Mouse (Mus musculus): Measurements from ENCODE around the gene Degs2.

DNA sequence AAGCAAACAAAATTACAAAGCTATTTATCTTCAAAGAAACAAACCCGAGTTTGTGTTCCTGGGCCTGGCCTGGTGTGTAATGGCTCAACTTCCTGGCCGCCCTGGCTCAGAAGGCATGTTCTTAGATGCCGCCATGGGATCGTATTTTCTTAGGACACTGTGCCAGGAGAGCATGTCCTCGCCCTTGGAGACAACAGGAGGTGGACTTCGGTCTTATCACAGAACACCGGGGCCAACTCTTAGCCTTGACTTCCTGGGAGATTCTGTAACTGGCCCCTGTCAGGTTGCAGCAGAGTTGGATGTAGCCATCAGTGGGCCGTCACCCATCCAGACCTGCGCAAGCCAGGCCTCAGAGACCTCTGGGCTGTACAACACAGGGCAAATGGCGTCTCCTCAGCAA is 2.5 kb downstream of the Degs2 start:
- TF ChIP-seq CTCF (IDR thresholded peaks at IDR 0.05; ENCODE audit: borderline replicate concordance, control insufficient read depth, extremely low read depth, insufficient read depth, low read length, poor library complexity) (no peak), POLR2A (IDR thresholded peaks at IDR 0.05; ENCODE audit: control insufficient read depth, extremely low read depth, insufficient read depth, low read length, poor library complexity) (no peak)
